In the genomic region with DNA sequence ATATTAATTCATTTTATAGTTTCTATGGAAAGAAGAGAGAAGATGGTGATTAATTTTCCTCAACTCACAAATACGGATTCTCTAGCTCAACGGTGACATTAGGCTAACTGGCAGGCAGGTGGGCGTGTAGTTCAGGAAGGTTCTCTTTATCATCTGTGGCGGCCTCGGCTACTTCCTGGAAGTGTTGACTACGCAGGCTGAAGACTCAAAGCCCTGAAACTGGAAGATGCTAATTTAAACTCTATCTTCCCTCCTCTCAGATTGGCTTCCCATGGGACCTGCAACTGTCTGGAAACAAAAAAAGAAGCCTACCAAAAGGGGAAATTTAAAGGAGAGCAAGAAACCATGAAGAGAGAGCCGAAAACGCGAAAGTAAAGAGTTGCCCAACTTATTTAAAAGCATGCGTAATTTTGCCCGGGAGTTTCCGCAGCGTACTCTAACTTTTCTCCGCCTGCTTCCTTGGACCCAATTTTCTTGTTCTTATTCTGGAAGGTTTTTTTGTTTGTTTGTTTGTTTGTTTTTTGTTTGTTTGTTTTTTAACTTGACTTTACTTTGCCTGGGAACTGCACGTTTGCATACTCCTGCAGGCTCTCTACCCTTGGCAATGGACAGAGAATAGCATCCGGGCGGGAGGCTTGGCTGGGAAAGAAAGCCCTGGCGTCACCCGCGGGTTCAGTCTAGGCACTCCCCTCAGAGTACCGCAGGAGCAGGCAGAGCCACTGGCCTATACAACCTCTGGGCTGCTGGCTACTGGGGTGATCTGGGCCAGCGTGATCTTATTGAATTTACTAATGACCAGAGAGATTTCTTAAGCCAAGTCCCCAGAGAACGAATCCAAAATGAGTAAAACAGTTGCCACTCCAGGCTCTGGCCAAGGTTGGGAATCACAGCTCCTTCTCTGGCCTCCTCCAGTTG, we compare ENCODE assay signal across 22 mouse cellular contexts. TPM values are rescaled to one million over a fixed set of nuclear protein-coding genes. Genes with fewer than 3 reads are reported as not detected.
DNase-seq lines count a peak whose midpoint lies in the region; ATAC-seq and TF ChIP-seq lines count a peak whose summit lies in the region.
"Had no signal": no experiment of that assay in that cellular context is flagged by ENCODE, and none has a peak within 500 bp of the region (broad histone marks: within the 10 kb centered on the region; RNA-seq: fewer than 3 reads in every experiment).

No protein-coding gene starts in this region.

- H3K4me2 ChIP-seq in heart, embryonic 12.5 days: peak overlapping the region; percentile 7; the same call in 1 of the 2 replicates
- H3K4me2 ChIP-seq: embryonic facial prominence, embryonic 12.5 days; forebrain, embryonic 13.5 days had no signal

- H3K9ac ChIP-seq in heart, embryonic 12.5 days: no peak overlapping the region
- H3K9ac ChIP-seq: embryonic facial prominence, embryonic 12.5 days; forebrain, embryonic 13.5 days; liver, embryonic 14.5 days had no signal

- H3K9me3 ChIP-seq in heart, embryonic 12.5 days (replicated peaks): no peaks in the 10 kb centered on the region
- H3K9me3 ChIP-seq in E14TG2a.4 (ENCODE audit: low read length): 0 out of 2 replicates have a peak, but pooled peaks cover 7% of the 10 kb centered on the region
- no peaks in the 10 kb centered on the region for H3K9me3 ChIP-seq in limb, embryonic 10.5 days (replicated peaks)
- H3K9me3 ChIP-seq: embryonic facial prominence, embryonic 12.5 days; forebrain, embryonic 13.5 days had no signal

- 26% methylated on average over 23 of the region's 23 CpGs for WGBS in heart, embryonic 12.5 days
- WGBS in limb, embryonic 10.5 days: 11% methylated on average over 23 of the region's 23 CpGs

- no peaks in the 10 kb centered on the region for H3K27me3 ChIP-seq in heart, embryonic 12.5 days (replicated peaks)
- peaks cover 97% of the 10 kb centered on the region for H3K27me3 ChIP-seq in E14TG2a.4 (ENCODE audit: insufficient read depth, low read length)
- H3K27me3 ChIP-seq in limb, embryonic 10.5 days (ENCODE audit: low read depth, poor library complexity, severe bottlenecking): peaks cover 98% of the 10 kb centered on the region

- H3K36me3 ChIP-seq in heart, embryonic 12.5 days: peaks cover 12% of the 10 kb centered on the region
- no peaks in the 10 kb centered on the region for H3K36me3 ChIP-seq in E14TG2a.4 (ENCODE audit: insufficient read depth, low read length)
- H3K36me3 ChIP-seq in limb, embryonic 10.5 days: 0 out of 2 replicates have a peak, but pooled peaks cover 3% of the 10 kb centered on the region
- H3K36me3 ChIP-seq: embryonic facial prominence, embryonic 12.5 days had no signal

- no peak for TF ChIP-seq POLR2A in brain, embryonic 14.5 days (IDR thresholded peaks at IDR 0.05; ENCODE audit: borderline replicate concordance, extremely low read depth, insufficient read depth, insufficient read length, poor library complexity, severe bottlenecking)

- H3K4me1 ChIP-seq in heart, embryonic 12.5 days (replicated peaks): peaks cover 73% of the 10 kb centered on the region
- peaks cover 42% of the 10 kb centered on the region for H3K4me1 ChIP-seq in E14TG2a.4 (replicated peaks; ENCODE audit: low read depth, low read length)
- H3K4me1 ChIP-seq in limb, embryonic 10.5 days: peaks cover 93% of the 10 kb centered on the region

- H3K4me3 ChIP-seq in heart, embryonic 12.5 days: no peak overlapping the region
- 0 out of 2 replicates have a peak overlapping the region, but pooled peaks have one; percentile 20 for H3K4me3 ChIP-seq in E14TG2a.4 (replicated peaks; ENCODE audit: low read length)
- no peak overlapping the region for H3K4me3 ChIP-seq in limb, embryonic 10.5 days
- H3K4me3 ChIP-seq: embryonic facial prominence, embryonic 12.5 days; forebrain, embryonic 13.5 days; layer of hippocampus, adult 2 months had no signal

- no peak for DNase-seq in heart, postnatal 4 days
- peak; percentile 40 for DNase-seq in brain, embryonic 14.5 days (ENCODE audit: low read depth)
- peak; percentile 60 for DNase-seq in limb, embryonic 10.5 days (ENCODE audit: low spot score)
- DNase-seq in kidney, postnatal 25 days: no peak
- DNase-seq in left cerebral cortex, adult 8-10 months (ENCODE audit: low spot score in 2 of 2): no peak
- DNase-seq in right cerebral cortex, postnatal 4 days: no peak
- DNase-seq: cerebellum, adult 9-10 months; gastrocnemius, postnatal 10 days; lung, postnatal 14 days; thymus, adult 18-20 months had no signal

- TF ChIP-seq CTCF in E14TG2a.4 (conservative IDR thresholded peaks at IDR 0.05; ENCODE audit: low read length): no peak
- TF ChIP-seq CTCF in brain, embryonic 14.5 days (IDR thresholded peaks at IDR 0.05; ENCODE audit: borderline replicate concordance, extremely low read depth, insufficient read depth, insufficient read length): no peak

- ATAC-seq in heart, embryonic 12.5 days (ENCODE audit: insufficient number of reproducible peaks, low FRiP score): no peak
- ATAC-seq: forebrain, embryonic 13.5 days; inflammation-experienced regulatory T-cells, adult 6 months had no signal

- no peak overlapping the region for H3K27ac ChIP-seq in heart, embryonic 12.5 days (ENCODE audit: poor library complexity, severe bottlenecking)
- H3K27ac ChIP-seq in limb, embryonic 10.5 days: peak overlapping the region; percentile 34; the same call in 1 of the 2 replicates
- H3K27ac ChIP-seq: embryonic facial prominence, embryonic 12.5 days; forebrain, embryonic 13.5 days; layer of hippocampus, adult 2 months; liver, embryonic 14.5 days had no signal

RNA-seq across cellular contexts. Expression of a gene that starts 24.4 kb away (rescaled TPM):
- polyA plus RNA-seq in heart, embryonic 12.5 days (2016; fragmentation: Nextera tagmentation; extraction: Ambion mirVana): 18.0 and 19.4 TPM in 2 replicates
- 10 to 100 TPM; 62.1 to 69.6 TPM for total RNA-seq in heart, postnatal 4 days (2021)
- 0.07 and 0.29 TPM in 2 replicates for polyA plus RNA-seq in brain, embryonic 14.5 days (2012; rRNA removed)
- polyA plus RNA-seq in limb, embryonic 10.5 days (2016; fragmentation: Nextera tagmentation; extraction: Ambion mirVana): 9.8 and 10.1 TPM in 2 replicates
- total RNA-seq in left cerebral cortex, adult 8-10 months (2022): not detected
- total RNA-seq: layer of hippocampus, adult 2 months; left cerebral cortex, postnatal 25 days; monocyte, adult 5-6 weeks; neutrophil, adult 5-6 weeks had no signal
- polyA plus RNA-seq: C2C12; forebrain, embryonic 13.5 days; inflammation-experienced regulatory T-cells, adult 6 months; kidney, embryonic 14.5 days had no signal

Comparison
In these comparisons a context has a peak if more than half of its experiments do, and no peak if none do; other contexts are left out.
1. DNase-seq: peak in brain, embryonic 14.5 days (single experiment) and limb, embryonic 10.5 days (single experiment); none in heart, postnatal 4 days (single experiment), kidney, postnatal 25 days (0 of 2), left cerebral cortex, adult 8-10 months (0 of 2) and right cerebral cortex, postnatal 4 days (single experiment).